Mouse (Mus musculus): ENCODE measurements around the gene Iars2.
A peak's percentile ranks its signal among the peaks of the same experiment; 100 is the strongest.

Iars2 gene

GRCm38 (mm10) chr1:185280616-185281015 is 48.6 kb downstream of the Iars2 start:
- no peak for DNase-seq (ENCODE audit: low read depth, low spot score)

- no peak for DNase-seq (ENCODE audit: low read depth, low spot score)
Observed at GRCm38 (mm10) chr1:185279288-185279687, 49.9 kb downstream of the Iars2 start.

GRCm38 (mm10) chr1:185277022-185277421 is 52.2 kb downstream of the Iars2 start:
- DNase-seq (ENCODE audit: low read depth, low spot score): no peak

GRCm38 (mm10) chr1:185275976-185276375 is 53.2 kb downstream of the Iars2 start:
- no peak for DNase-seq (ENCODE audit: low read depth, low spot score)

- DNase-seq (ENCODE audit: low read depth, low spot score): no peak
Observed at GRCm38 (mm10) chr1:185274819-185275545, 54.2 kb downstream of the Iars2 start.

GRCm38 (mm10) chr1:185271373-185271772 is 57.8 kb downstream of the Iars2 start:
- no peak for DNase-seq (ENCODE audit: low read depth, low spot score)

- DNase-seq (ENCODE audit: low read depth, low spot score): no peak
Observed at GRCm38 (mm10) chr1:185270403-185271097, 58.6 kb downstream of the Iars2 start.

GRCm38 (mm10) chr1:185268675-185269074 is 60.5 kb downstream of the Iars2 start:
- DNase-seq (ENCODE audit: low read depth, low spot score): no peak

- DNase-seq (ENCODE audit: low read depth, low spot score): peak; percentile 59
Observed at GRCm38 (mm10) chr1:185262565-185262964, 66.6 kb downstream of the Iars2 start.

GRCm38 (mm10) chr1:185256753-185257152 is 72.4 kb downstream of the Iars2 start:
- no peak for DNase-seq (ENCODE audit: low read depth, low spot score)

- no peak for DNase-seq (ENCODE audit: low read depth, low spot score)
Observed at GRCm38 (mm10) chr1:185255336-185255735, 73.9 kb downstream of the Iars2 start.

- DNase-seq (ENCODE audit: low read depth, low spot score): no peak
Observed at GRCm38 (mm10) chr1:185253140-185253892, 75.9 kb downstream of the Iars2 start.

- DNase-seq (ENCODE audit: low read depth, low spot score): no peak
Observed at GRCm38 (mm10) chr1:185252351-185252750, 76.8 kb downstream of the Iars2 start.

GRCm38 (mm10) chr1:185248728-185249127 is 80.5 kb downstream of the Iars2 start:
- no peak for DNase-seq (ENCODE audit: low read depth, low spot score)

GRCm38 (mm10) chr1:185247429-185248085 is 81.6 kb downstream of the Iars2 start:
- peak; percentile 39 for DNase-seq (ENCODE audit: low read depth, low spot score)

- no peak for DNase-seq (ENCODE audit: low read depth, low spot score)
Observed at GRCm38 (mm10) chr1:185245456-185245855, 83.7 kb downstream of the Iars2 start.

- DNase-seq (ENCODE audit: low read depth, low spot score): no peak
Observed at GRCm38 (mm10) chr1:185243013-185243412, 86.2 kb downstream of the Iars2 start.

- DNase-seq (ENCODE audit: low read depth, low spot score): peak; percentile 63
Observed at GRCm38 (mm10) chr1:185236530-185236929, 92.7 kb downstream of the Iars2 start.

- DNase-seq (ENCODE audit: low read depth, low spot score): no peak
Observed at GRCm38 (mm10) chr1:185235837-185236236, 93.4 kb downstream of the Iars2 start.
